Mouse (Mus musculus): ENCODE data around the gene Sept9. TPM values are rescaled to one million over a fixed set of nuclear protein-coding genes. Genes with fewer than 3 reads are reported as not detected.
"Not testable (repeated sequence)": the region's sequence is repeated elsewhere in the genome, so short reads cannot be mapped to it uniquely, and the experiment has no call there.

Gene Sept9
- total RNA-seq, 4 experiments from 2014 or later, result 68.1 to 76.4 (median 71.0) TPM

- DNase-seq (ENCODE audit: low spot score in 2 of 2), result no peak
Measured at GRCm38 (mm10) chr11:117341218-117341617, 141.8 kb downstream of the Sept9 start.

GRCm38 (mm10) chr11:117342076-117342475 is 142.6 kb downstream of the Sept9 start:
- no peak for DNase-seq (ENCODE audit: low spot score in 2 of 2)

GRCm38 (mm10) chr11:117342490-117342889 is 143.0 kb downstream of the Sept9 start:
- not testable (repeated sequence) for DNase-seq (ENCODE audit: low spot score in 2 of 2)

GRCm38 (mm10) chr11:117343800-117344199 is 144.3 kb downstream of the Sept9 start:
- DNase-seq (ENCODE audit: low spot score in 2 of 2), result no peak

GRCm38 (mm10) chr11:117344339-117345021 is 145.0 kb downstream of the Sept9 start:
- no peak for DNase-seq (ENCODE audit: low spot score in 2 of 2)

- no peak for DNase-seq (ENCODE audit: low spot score in 2 of 2)
Measured at GRCm38 (mm10) chr11:117345022-117345765, 145.7 kb downstream of the Sept9 start.

- no peak for DNase-seq (ENCODE audit: low spot score in 2 of 2)
Measured at GRCm38 (mm10) chr11:117347256-117347655, 147.8 kb downstream of the Sept9 start.

- DNase-seq (ENCODE audit: low spot score in 2 of 2), result no peak
Measured at GRCm38 (mm10) chr11:117348429-117349103, 149.1 kb downstream of the Sept9 start.

- no peak for DNase-seq (ENCODE audit: low spot score in 2 of 2)
Measured at GRCm38 (mm10) chr11:117349429-117350363, 150.2 kb downstream of the Sept9 start.

GRCm38 (mm10) chr11:117350462-117351222 is 151.2 kb downstream of the Sept9 start:
- no peak for DNase-seq (ENCODE audit: low spot score in 2 of 2)

GRCm38 (mm10) chr11:117353126-117353525 is 153.7 kb downstream of the Sept9 start:
- no peak for DNase-seq (ENCODE audit: low spot score in 2 of 2)

- DNase-seq (ENCODE audit: low spot score in 2 of 2), result no peak
Measured at GRCm38 (mm10) chr11:117354107-117354506, 154.6 kb downstream of the Sept9 start.

- DNase-seq (ENCODE audit: low spot score in 2 of 2), result no peak
Measured at GRCm38 (mm10) chr11:117356937-117357336, 157.5 kb downstream of the Sept9 start.

GRCm38 (mm10) chr11:117357916-117358639 is 158.6 kb downstream of the Sept9 start:
- DNase-seq (ENCODE audit: low spot score in 2 of 2), result peak; percentile 84 to 93

GRCm38 (mm10) chr11:117359161-117359560 is 159.7 kb downstream of the Sept9 start:
- DNase-seq (ENCODE audit: low spot score in 2 of 2), result no peak

GRCm38 (mm10) chr11:117359870-117360269 is 160.4 kb downstream of the Sept9 start:
- peak in 1 of 2 experiments; percentile 73 for DNase-seq (ENCODE audit: low spot score in 2 of 2)

GRCm38 (mm10) chr11:117360561-117360960 is 161.1 kb downstream of the Sept9 start:
- DNase-seq (ENCODE audit: low spot score in 2 of 2), result no peak

GRCm38 (mm10) chr11:117362307-117362706 is 162.8 kb downstream of the Sept9 start:
- DNase-seq (ENCODE audit: low spot score in 2 of 2), result no peak

- DNase-seq (ENCODE audit: low spot score in 2 of 2), result no peak
Measured at GRCm38 (mm10) chr11:117363918-117364317, 164.5 kb downstream of the Sept9 start.

GRCm38 (mm10) chr11:117366426-117366825 is 167.0 kb downstream of the Sept9 start:
- DNase-seq (ENCODE audit: low spot score in 2 of 2), result no peak

Measured in left cerebral cortex, adult 8-10 months (tissue).